Mouse (Mus musculus) megakaryocyte, embryonic 14.5 days (primary cell): ENCODE data around the gene Slc25a16.

Source experiments
- FLI1 ChIP-seq: IDR thresholded peaks from 2 replicates; pipeline ENCODE4 v1.6.1; 2012; ENCODE audit warnings: low read length, inconsistent platforms, mixed read lengths
- GATA1 ChIP-seq: IDR thresholded peaks from 3 replicates; pipeline ENCODE4 v1.6.1; 2012; ENCODE audit warnings: mixed read lengths, low read length, inconsistent platforms, borderline replicate concordance

DNA sequence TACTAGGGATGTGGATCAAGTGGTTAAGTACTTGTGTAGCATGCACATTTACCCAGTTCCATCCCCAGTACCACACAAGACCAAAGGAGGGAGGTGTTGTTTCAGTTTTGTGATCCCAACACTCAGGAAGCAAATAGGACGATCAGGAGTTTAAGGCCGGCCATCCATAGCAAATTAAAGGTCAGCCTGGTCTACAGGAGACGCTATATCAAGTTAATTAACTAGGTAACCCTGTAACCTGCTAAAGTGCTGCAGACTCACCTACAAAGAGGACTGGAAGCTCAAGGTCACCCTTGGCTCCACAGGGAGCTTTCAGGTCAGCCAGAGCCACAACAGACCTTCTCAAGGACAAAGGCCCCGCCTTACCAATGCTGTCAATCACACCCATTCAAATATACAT lies 23.7 kb upstream of the Slc25a16 start:
- TF ChIP-seq GATA1 (no peak), FLI1 (no peak)
